Mouse (Mus musculus): Measurements from ENCODE around the gene Ipo7. TPM values are rescaled to one million over a fixed set of nuclear protein-coding genes. Genes with fewer than 3 reads are reported as not detected.

The Ipo7 gene
- polyA plus RNA-seq, 1 experiment: 55.2 TPM

- Histone ChIP-seq H3K4me3 (ENCODE audit: insufficient read depth, low read length) (peak within 1 kb of the TSS; percentile 84), H3K27ac (ENCODE audit: insufficient read depth, low read depth, low read length) (peak within 1 kb of the TSS; percentile 96), H3K4me1 (ENCODE audit: control insufficient read depth, insufficient read depth, low read length) (peaks cover 3% of the 10 kb centered on the region)
- TF ChIP-seq CTCF (IDR thresholded peaks at IDR 0.05; ENCODE audit: low read depth, low read length) (no peak), POLR2A (IDR thresholded peaks at IDR 0.05; ENCODE audit: borderline replicate concordance, low read depth, low read length) (no peak)
Observed at GRCm38 (mm10) chr7:110061199-110061751, 43.2 kb downstream of the Ipo7 start, which contains the start of gene Zfp143. Gene Zfp143, plus strand, starts transcription at chr7:110061217.

GRCm38 (mm10) chr7:110061752-110062273, 43.7 kb downstream of the Ipo7 start:
- Histone ChIP-seq H3K27ac (ENCODE audit: insufficient read depth, low read depth, low read length) (peak overlapping the region; percentile 96), H3K4me3 (ENCODE audit: insufficient read depth, low read length) (peak overlapping the region; percentile 63), H3K4me1 (ENCODE audit: control insufficient read depth, insufficient read depth, low read length) (peaks cover 3% of the 10 kb centered on the region)
- TF ChIP-seq POLR2A (IDR thresholded peaks at IDR 0.05; ENCODE audit: borderline replicate concordance, low read depth, low read length): peak; percentile 75
- no peak for TF ChIP-seq CTCF (IDR thresholded peaks at IDR 0.05; ENCODE audit: low read depth, low read length)

- H3K27ac ChIP-seq (ENCODE audit: insufficient read depth, low read depth, low read length): no peak overlapping the region
- H3K4me1 ChIP-seq (ENCODE audit: control insufficient read depth, insufficient read depth, low read length): peaks cover 3% of the 10 kb centered on the region
- TF ChIP-seq POLR2A (IDR thresholded peaks at IDR 0.05; ENCODE audit: borderline replicate concordance, low read depth, low read length) (no peak), CTCF (IDR thresholded peaks at IDR 0.05; ENCODE audit: low read depth, low read length) (no peak)
- H3K4me3 ChIP-seq (ENCODE audit: insufficient read depth, low read length): no peak overlapping the region
Observed at GRCm38 (mm10) chr7:110063731-110064130, 45.7 kb downstream of the Ipo7 start.

GRCm38 (mm10) chr7:110069070-110069469, 51.0 kb downstream of the Ipo7 start:
- no peak for TF ChIP-seq CTCF (IDR thresholded peaks at IDR 0.05; ENCODE audit: low read depth, low read length)
- no peak for TF ChIP-seq POLR2A (IDR thresholded peaks at IDR 0.05; ENCODE audit: borderline replicate concordance, low read depth, low read length)
- Histone ChIP-seq H3K4me1 (ENCODE audit: control insufficient read depth, insufficient read depth, low read length) (no peaks in the 10 kb centered on the region), H3K27ac (ENCODE audit: insufficient read depth, low read depth, low read length) (no peak overlapping the region), H3K4me3 (ENCODE audit: insufficient read depth, low read length) (no peak overlapping the region)

- Histone ChIP-seq H3K4me1 (ENCODE audit: control insufficient read depth, insufficient read depth, low read length) (no peaks in the 10 kb centered on the region), H3K4me3 (ENCODE audit: insufficient read depth, low read length) (no peak overlapping the region), H3K27ac (ENCODE audit: insufficient read depth, low read depth, low read length) (no peak overlapping the region)
- TF ChIP-seq CTCF (IDR thresholded peaks at IDR 0.05; ENCODE audit: low read depth, low read length) (no peak), POLR2A (IDR thresholded peaks at IDR 0.05; ENCODE audit: borderline replicate concordance, low read depth, low read length) (no peak)
Observed at GRCm38 (mm10) chr7:110078168-110078567, 60.1 kb downstream of the Ipo7 start.

GRCm38 (mm10) chr7:110083386-110084165, 65.5 kb downstream of the Ipo7 start:
- H3K4me1 ChIP-seq (ENCODE audit: control insufficient read depth, insufficient read depth, low read length): 0 out of 2 replicates have a peak, but pooled peaks cover 2% of the 10 kb centered on the region
- H3K4me3 ChIP-seq (ENCODE audit: insufficient read depth, low read length): no peak overlapping the region
- no peak for TF ChIP-seq CTCF (IDR thresholded peaks at IDR 0.05; ENCODE audit: low read depth, low read length)
- no peak for TF ChIP-seq POLR2A (IDR thresholded peaks at IDR 0.05; ENCODE audit: borderline replicate concordance, low read depth, low read length)
- no peak overlapping the region for H3K27ac ChIP-seq (ENCODE audit: insufficient read depth, low read depth, low read length)

- H3K27ac ChIP-seq (ENCODE audit: insufficient read depth, low read depth, low read length): no peak overlapping the region
- 0 out of 2 replicates have a peak, but pooled peaks cover 2% of the 10 kb centered on the region for H3K4me1 ChIP-seq (ENCODE audit: control insufficient read depth, insufficient read depth, low read length)
- no peak overlapping the region for H3K4me3 ChIP-seq (ENCODE audit: insufficient read depth, low read length)
- TF ChIP-seq POLR2A (IDR thresholded peaks at IDR 0.05; ENCODE audit: borderline replicate concordance, low read depth, low read length): no peak
- TF ChIP-seq CTCF (IDR thresholded peaks at IDR 0.05; ENCODE audit: low read depth, low read length): no peak
Observed at GRCm38 (mm10) chr7:110085217-110085616, 67.1 kb downstream of the Ipo7 start.

GRCm38 (mm10) chr7:110087914-110088313, 69.8 kb downstream of the Ipo7 start:
- no peak for TF ChIP-seq POLR2A (IDR thresholded peaks at IDR 0.05; ENCODE audit: borderline replicate concordance, low read depth, low read length)
- TF ChIP-seq CTCF (IDR thresholded peaks at IDR 0.05; ENCODE audit: low read depth, low read length): no peak
- H3K27ac ChIP-seq (ENCODE audit: insufficient read depth, low read depth, low read length): no peak overlapping the region
- 0 out of 2 replicates have a peak, but pooled peaks cover 2% of the 10 kb centered on the region for H3K4me1 ChIP-seq (ENCODE audit: control insufficient read depth, insufficient read depth, low read length)
- no peak overlapping the region for H3K4me3 ChIP-seq (ENCODE audit: insufficient read depth, low read length)

GRCm38 (mm10) chr7:110091670-110092069, 73.6 kb downstream of the Ipo7 start:
- no peak for TF ChIP-seq CTCF (IDR thresholded peaks at IDR 0.05; ENCODE audit: low read depth, low read length)
- TF ChIP-seq POLR2A (IDR thresholded peaks at IDR 0.05; ENCODE audit: borderline replicate concordance, low read depth, low read length): no peak
- Histone ChIP-seq H3K4me1 (ENCODE audit: control insufficient read depth, insufficient read depth, low read length) (0 out of 2 replicates have a peak, but pooled peaks cover 2% of the 10 kb centered on the region), H3K4me3 (ENCODE audit: insufficient read depth, low read length) (no peak overlapping the region), H3K27ac (ENCODE audit: insufficient read depth, low read depth, low read length) (no peak overlapping the region)

- Histone ChIP-seq H3K27ac (ENCODE audit: insufficient read depth, low read depth, low read length) (no peak overlapping the region), H3K4me3 (ENCODE audit: insufficient read depth, low read length) (no peak overlapping the region), H3K4me1 (ENCODE audit: control insufficient read depth, insufficient read depth, low read length) (peaks cover 7% of the 10 kb centered on the region)
- no peak for TF ChIP-seq POLR2A (IDR thresholded peaks at IDR 0.05; ENCODE audit: borderline replicate concordance, low read depth, low read length)
- TF ChIP-seq CTCF (IDR thresholded peaks at IDR 0.05; ENCODE audit: low read depth, low read length): no peak
Observed at GRCm38 (mm10) chr7:110096332-110096731, 78.3 kb downstream of the Ipo7 start.

Measured in bone marrow macrophage, adult 2 months (primary cell).